Mouse (Mus musculus) G1E (cell line): ENCODE measurements around the gene Nav3. TPM values are rescaled to one million over a fixed set of nuclear protein-coding genes. Genes with fewer than 3 reads are reported as not detected.

Source experiments
- ATAC-seq: 2 replicates; pipeline ENCODE4 v1.8.0; 2016; ENCODE audit warnings: mild to moderate bottlenecking; ENCODE audit not compliant: insufficient number of reproducible peaks, poor library complexity, low FRiP score, severe bottlenecking; ENCODE audit errors: extremely low read depth
- DNase-seq: peaks from one replicate; pipeline ENCODE4 v3.0.0; 2012; ENCODE audit warnings: low spot score
- H3K27me3 ChIP-seq: 2 replicates; pipeline ENCODE4 v1.6.1; 2012; ENCODE audit warnings: mild to moderate bottlenecking, low read length, inconsistent platforms; ENCODE audit not compliant: insufficient read depth
- H3K36me3 ChIP-seq: replicated peaks from 2 replicates; pipeline ENCODE3; 2012; ENCODE audit warnings: mild to moderate bottlenecking, inconsistent platforms
- H3K4me1 ChIP-seq: 2 replicates; pipeline ENCODE4 v1.6.1; 2012; ENCODE audit warnings: low read depth, low read length, inconsistent platforms, mixed read lengths; ENCODE audit not compliant: insufficient read depth
- H3K4me3 ChIP-seq: 2 replicates; pipeline ENCODE4 v1.5.1; 2012; ENCODE audit warnings: low read depth, mild to moderate bottlenecking, inconsistent platforms, low read length, moderate library complexity, mixed read lengths
- H3K9me3 ChIP-seq: replicated peaks from 2 replicates; pipeline ENCODE4 v1.6.1; 2012; ENCODE audit warnings: inconsistent platforms
- CTCF ChIP-seq: IDR thresholded peaks from 2 replicates; pipeline ENCODE4 v1.5.1; 2012; ENCODE audit warnings: low read depth, low read length, inconsistent platforms, mixed read lengths
- GATA1 ChIP-seq: IDR thresholded peaks from 2 replicates; pipeline ENCODE4 v1.6.1; 2012; ENCODE audit warnings: borderline replicate concordance, low read length, inconsistent platforms, mixed read lengths
- GATA2 ChIP-seq: IDR thresholded peaks from 2 replicates; pipeline ENCODE4 v1.6.1; 2012; ENCODE audit warnings: low read depth, low read length, inconsistent platforms, borderline replicate concordance
- POLR2AphosphoS5 ChIP-seq: IDR thresholded peaks from 2 replicates; pipeline ENCODE4 v1.6.1; 2012; ENCODE audit warnings: low read depth, low read length, inconsistent platforms; ENCODE audit not compliant: insufficient replicate concordance
- TAL1 ChIP-seq: conservative IDR thresholded peaks from 2 replicates; pipeline ENCODE4 v1.6.1; 2012; ENCODE audit warnings: low read depth, low read length, inconsistent platforms, mixed read lengths
- polyA plus RNA-seq: library from polyadenylated mRNA; stranded (reverse); fragments of >175 nt; gene quantifications from 2 replicates; pipeline ENCODE4 v1.2.3, GENCODE M21; 2012
- total RNA-seq, 2 experiments: library from RNA; stranded (forward) in 1 of 2; stranded (reverse) in 1 of 2; fragments of 200-1000 nt in 1 of 2; fragments of >200 nt in 1 of 2; fragmentation: Nextera tagmentation in 1 of 2; gene quantifications; 2 replicates each; pipeline ENCODE4 v1.2.3; 2014 to 2017

Gene Nav3
- total and polyA plus RNA-seq, 3 experiments, result 0.22 TPM; not detected in 2

- no peak for TF ChIP-seq POLR2AphosphoS5
- no peak for TF ChIP-seq CTCF
- TF ChIP-seq GATA1, result no peak
- TF ChIP-seq GATA2, result no peak
- TF ChIP-seq TAL1, result no peak
- ATAC-seq, result no peak
- DNase-seq, result no peak
- H3K27me3 ChIP-seq, result no peaks in the 10 kb centered on the region
- H3K4me3 ChIP-seq, result no peak overlapping the region
- no peaks in the 10 kb centered on the region for H3K4me1 ChIP-seq
- H3K9me3 ChIP-seq, result peaks cover 15% of the 10 kb centered on the region
- no peaks in the 10 kb centered on the region for H3K36me3 ChIP-seq
These were observed 165.9 kb downstream of the Nav3 start for GRCm38 (mm10) chr10:110290016-110290623.

DNA sequence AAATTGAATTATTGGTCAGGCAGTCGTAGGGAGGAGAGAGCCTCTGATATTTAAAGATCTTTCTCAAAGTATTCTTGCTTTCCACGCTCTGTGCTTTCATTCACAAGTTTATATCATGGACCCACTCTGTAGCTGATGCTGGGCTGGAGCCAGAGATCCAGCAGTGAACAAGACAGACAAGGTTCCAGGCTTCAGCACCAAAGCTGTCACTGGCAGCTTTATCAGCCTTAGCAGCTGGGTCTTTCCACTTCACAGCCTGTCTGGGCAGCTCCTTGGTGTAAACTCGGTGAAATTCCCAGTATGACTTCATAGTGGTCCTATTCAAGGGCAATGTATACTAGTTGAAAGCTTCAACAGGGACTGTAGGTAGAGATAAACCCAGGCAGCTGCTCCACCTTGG is 172.1 kb downstream of the Nav3 start:
- Histone ChIP-seq H3K27me3 (no peaks in the 10 kb centered on the region), H3K36me3 (no peaks in the 10 kb centered on the region), H3K4me1 (no peaks in the 10 kb centered on the region), H3K4me3 (no peak overlapping the region), H3K9me3 (peaks cover 5% of the 10 kb centered on the region)
- DNase-seq (no peak), ATAC-seq (no peak)
- TF ChIP-seq TAL1 (no peak), GATA2 (no peak), GATA1 (no peak), POLR2AphosphoS5 (no peak), CTCF (no peak)

GRCm38 (mm10) chr10:110272818-110273217 is 183.2 kb downstream of the Nav3 start:
- H3K4me1 ChIP-seq, result no peaks in the 10 kb centered on the region
- ATAC-seq (no peak), DNase-seq (no peak)
- H3K4me3 ChIP-seq, result no peak overlapping the region
- no peak for TF ChIP-seq TAL1
- TF ChIP-seq GATA1, result no peak
- no peak for TF ChIP-seq GATA2
- no peak for TF ChIP-seq CTCF
- TF ChIP-seq POLR2AphosphoS5, result no peak
- peaks cover 21% of the 10 kb centered on the region for H3K9me3 ChIP-seq
- no peaks in the 10 kb centered on the region for H3K27me3 ChIP-seq
- H3K36me3 ChIP-seq, result no peaks in the 10 kb centered on the region

DNA sequence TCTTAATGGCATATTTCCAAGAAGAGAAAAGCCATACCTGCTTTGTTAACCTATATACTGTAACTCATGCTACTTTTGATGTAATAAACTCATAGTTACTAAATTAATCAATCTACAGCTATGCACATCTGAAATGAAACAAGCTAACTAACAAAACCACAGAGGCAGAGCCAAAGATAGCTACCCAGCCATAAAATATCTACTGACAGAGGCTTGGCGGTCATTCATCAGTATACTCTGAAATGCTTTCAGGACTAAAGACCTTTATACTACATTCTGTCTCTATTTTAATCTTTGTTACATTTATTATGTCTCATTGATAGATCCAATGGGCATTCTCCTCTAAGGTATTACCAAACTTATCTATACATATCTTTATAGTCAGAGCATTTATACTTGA is 185.4 kb downstream of the Nav3 start:
- Histone ChIP-seq H3K4me3 (no peak overlapping the region), H3K4me1 (no peaks in the 10 kb centered on the region), H3K9me3 (peaks cover 31% of the 10 kb centered on the region), H3K27me3 (no peaks in the 10 kb centered on the region), H3K36me3 (no peaks in the 10 kb centered on the region)
- TF ChIP-seq CTCF, result no peak
- TF ChIP-seq POLR2AphosphoS5, result no peak
- no peak for TF ChIP-seq GATA2
- no peak for TF ChIP-seq TAL1
- TF ChIP-seq GATA1, result no peak
- ATAC-seq (no peak), DNase-seq (no peak)

- Histone ChIP-seq H3K27me3 (no peaks in the 10 kb centered on the region), H3K36me3 (no peaks in the 10 kb centered on the region), H3K9me3 (peaks cover 8% of the 10 kb centered on the region), H3K4me3 (no peak overlapping the region), H3K4me1 (no peaks in the 10 kb centered on the region)
- TF ChIP-seq GATA1, result no peak
- no peak for TF ChIP-seq TAL1
- no peak for TF ChIP-seq CTCF
- TF ChIP-seq POLR2AphosphoS5, result no peak
- no peak for TF ChIP-seq GATA2
- DNase-seq (no peak), ATAC-seq (no peak)
These were observed 213.9 kb downstream of the Nav3 start for GRCm38 (mm10) chr10:110242128-110242561.

DNA sequence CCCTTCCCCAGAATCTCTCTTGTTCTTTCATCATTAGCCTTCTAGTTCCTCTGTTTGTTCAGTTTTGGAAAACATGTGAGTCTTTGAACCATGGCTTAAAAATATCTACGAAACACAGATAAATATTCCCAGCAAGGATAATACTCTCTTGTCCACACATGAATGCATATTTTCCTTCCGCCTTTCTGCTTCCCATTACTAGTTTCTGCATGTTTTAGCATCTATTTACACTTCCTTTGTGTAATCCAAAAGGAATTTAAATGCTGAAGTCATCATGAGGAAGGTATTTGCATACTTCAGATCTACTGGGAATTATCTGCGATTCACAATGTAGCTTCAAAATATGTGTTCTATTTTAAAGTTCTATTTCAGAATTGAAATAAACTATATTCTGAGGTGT is 215.3 kb downstream of the Nav3 start:
- TF ChIP-seq TAL1 (no peak), POLR2AphosphoS5 (no peak), CTCF (no peak), GATA2 (no peak), GATA1 (no peak)
- no peaks in the 10 kb centered on the region for H3K27me3 ChIP-seq
- peaks cover 13% of the 10 kb centered on the region for H3K9me3 ChIP-seq
- ATAC-seq (no peak), DNase-seq (no peak)
- no peaks in the 10 kb centered on the region for H3K4me1 ChIP-seq
- no peaks in the 10 kb centered on the region for H3K36me3 ChIP-seq
- no peak overlapping the region for H3K4me3 ChIP-seq
